Mouse (Mus musculus) embryonic facial prominence, embryonic 11.5 days (tissue): Measurements from ENCODE around the gene Cyfip2. TPM values are rescaled to one million over a fixed set of nuclear protein-coding genes. Genes with fewer than 3 reads are reported as not detected.

Experiments
- ATAC-seq: fragments of 200-750 bp; cut with Nextera tagmentation; replicated peaks from 2 replicates; pipeline ENCODE4 v1.8.0; 2017; ENCODE audit warnings: low read depth; ENCODE audit not compliant: insufficient number of reproducible peaks, low FRiP score, low TSS enrichment
- DNase-seq: peaks from one replicate; pipeline ENCODE4 v3.0.0-alpha.2; 2015; ENCODE audit warnings: low spot score
- H3K27ac ChIP-seq: fragments of 300-500 bp; sonication (generic); replicated peaks from 2 replicates; pipeline ENCODE4 v1.5.1; 2014; ENCODE audit warnings: mild to moderate bottlenecking, low read depth, low read length, control low read depth
- H3K27me3 ChIP-seq: fragments of 300-500 bp; sonication (generic); 2 replicates; pipeline ENCODE4 v1.6.1; 2014; ENCODE audit warnings: mild to moderate bottlenecking, low read length, moderate library complexity, mixed read lengths; ENCODE audit not compliant: control insufficient read depth, insufficient read depth
- H3K36me3 ChIP-seq: fragments of 300-500 bp; sonication (generic); replicated peaks from 2 replicates; pipeline ENCODE4 v1.6.1; 2014; ENCODE audit warnings: low read depth, mild to moderate bottlenecking, low read length, moderate library complexity, mixed read lengths; ENCODE audit not compliant: control insufficient read depth, insufficient read depth
- H3K4me1 ChIP-seq: fragments of 300-500 bp; sonication (generic); 2 replicates; pipeline ENCODE4 v1.6.1; 2014; ENCODE audit warnings: low read length, mixed read lengths; ENCODE audit not compliant: control insufficient read depth, insufficient read depth
- H3K4me2 ChIP-seq: fragments of 300-500 bp; sonication (generic); 2 replicates; pipeline ENCODE4 v1.6.1; 2014; ENCODE audit warnings: low read depth, mild to moderate bottlenecking, control low read depth, low read length, moderate library complexity
- H3K4me3 ChIP-seq: fragments of 300-500 bp; sonication (generic); 2 replicates; pipeline ENCODE4 v1.5.1; 2014; ENCODE audit warnings: low read depth, low read length, control low read depth
- H3K9ac ChIP-seq: fragments of 300-500 bp; sonication (generic); replicated peaks from 2 replicates; pipeline ENCODE4 v1.6.1; 2014; ENCODE audit warnings: mild to moderate bottlenecking, control low read depth, low read length
- H3K9me3 ChIP-seq: fragments of 300-500 bp; sonication (generic); replicated peaks from 2 replicates; pipeline ENCODE4 v1.6.1; 2016; ENCODE audit warnings: mild to moderate bottlenecking, low read length, inconsistent platforms, mixed read lengths; ENCODE audit not compliant: control insufficient read depth
- WGBS: fragments of 180-500 bp; shearing (Covaris S2); extraction: QIAGEN DNeasy Blood & Tissue Kit; methylation state at CpG from one replicate; pipeline ENCODE4 v1.1.7; 2014; 5-methylcytosine and 5-hydroxymethylcytosine counted together
- polyA plus RNA-seq: library from polyadenylated mRNA; unstranded; fragments of >200 nt; fragmentation: Nextera tagmentation; extraction: Ambion mirVana; gene quantifications from 2 replicates; pipeline ENCODE4 v1.2.1, GENCODE M21; 2014

Cyfip2 gene
- polyA plus RNA-seq, 1 experiment from 2014 or later = 16.8 TPM

- Histone ChIP-seq H3K9me3 (no peaks in the 10 kb centered on the region), H3K9ac (no peak overlapping the region), H3K36me3 (no peaks in the 10 kb centered on the region), H3K27ac (no peak overlapping the region), H3K4me1 (no peaks in the 10 kb centered on the region), H3K4me3 (no peak overlapping the region), H3K4me2 (no peak overlapping the region), H3K27me3 (no peaks in the 10 kb centered on the region)
- 93% methylated on average over 4 of the region's 4 CpGs for WGBS
- DNase-seq (no peak), ATAC-seq (no peak)
Observed at GRCm38 (mm10) chr11:46341960-46342359, 29.3 kb upstream of the Cyfip2 start.

- Histone ChIP-seq H3K4me1 (no peaks in the 10 kb centered on the region), H3K36me3 (no peaks in the 10 kb centered on the region), H3K4me3 (no peak overlapping the region), H3K4me2 (no peak overlapping the region), H3K27ac (no peak overlapping the region), H3K9me3 (no peaks in the 10 kb centered on the region), H3K9ac (no peak overlapping the region), H3K27me3 (no peaks in the 10 kb centered on the region)
- 91% methylated on average over 5 of the region's 5 CpGs for WGBS
- ATAC-seq (no peak), DNase-seq (no peak)
Observed at GRCm38 (mm10) chr11:46336020-46336419, 23.4 kb upstream of the Cyfip2 start.

GRCm38 (mm10) chr11:46332217-46332616 lies 19.6 kb upstream of the Cyfip2 start:
- H3K27ac ChIP-seq = no peak overlapping the region
- DNase-seq = no peak
- no peak overlapping the region for H3K4me3 ChIP-seq
- no peak overlapping the region for H3K4me2 ChIP-seq
- H3K36me3 ChIP-seq = no peaks in the 10 kb centered on the region
- H3K27me3 ChIP-seq = no peaks in the 10 kb centered on the region
- H3K9ac ChIP-seq = no peak overlapping the region
- ATAC-seq = no peak
- WGBS = 93% methylated on average over 8 of the region's 8 CpGs
- H3K9me3 ChIP-seq = no peaks in the 10 kb centered on the region
- no peaks in the 10 kb centered on the region for H3K4me1 ChIP-seq

- WGBS = 87% methylated on average over 16 of the region's 16 CpGs
- no peaks in the 10 kb centered on the region for H3K27me3 ChIP-seq
- DNase-seq (no peak), ATAC-seq (no peak)
- H3K9ac ChIP-seq = no peak overlapping the region
- H3K36me3 ChIP-seq = no peaks in the 10 kb centered on the region
- H3K27ac ChIP-seq = no peak overlapping the region
- H3K9me3 ChIP-seq = no peaks in the 10 kb centered on the region
- no peaks in the 10 kb centered on the region for H3K4me1 ChIP-seq
- no peak overlapping the region for H3K4me3 ChIP-seq
- no peak overlapping the region for H3K4me2 ChIP-seq
Observed at GRCm38 (mm10) chr11:46326271-46327015, 13.8 kb upstream of the Cyfip2 start.

GRCm38 (mm10) chr11:46321559-46321958 lies 8.9 kb upstream of the Cyfip2 start:
- Histone ChIP-seq H3K9me3 (no peaks in the 10 kb centered on the region), H3K4me2 (no peak overlapping the region), H3K4me1 (no peaks in the 10 kb centered on the region), H3K27ac (no peak overlapping the region), H3K27me3 (no peaks in the 10 kb centered on the region), H3K36me3 (no peaks in the 10 kb centered on the region), H3K4me3 (no peak overlapping the region), H3K9ac (no peak overlapping the region)
- WGBS = 70% methylated on average over 7 of the region's 7 CpGs
- ATAC-seq (no peak), DNase-seq (no peak)

GRCm38 (mm10) chr11:46314534-46314933 lies 1.9 kb upstream of the Cyfip2 start:
- H3K4me3 ChIP-seq = no peak overlapping the region
- no peaks in the 10 kb centered on the region for H3K36me3 ChIP-seq
- no peak for DNase-seq
- H3K9ac ChIP-seq = no peak overlapping the region
- H3K27ac ChIP-seq = no peak overlapping the region
- H3K4me1 ChIP-seq = no peaks in the 10 kb centered on the region; the same call in 1 of the 2 replicates
- peaks cover 6% of the 10 kb centered on the region; the same call in 1 of the 2 replicates for H3K27me3 ChIP-seq
- no peaks in the 10 kb centered on the region for H3K9me3 ChIP-seq
- ATAC-seq = no peak
- 82% methylated on average over 7 of the region's 7 CpGs for WGBS
- H3K4me2 ChIP-seq = no peak overlapping the region

- H3K36me3 ChIP-seq = no peaks in the 10 kb centered on the region
- H3K9me3 ChIP-seq = no peaks in the 10 kb centered on the region
- 78% methylated on average over 6 of the region's 6 CpGs for WGBS
- no peak overlapping the region for H3K9ac ChIP-seq
- peaks cover 6% of the 10 kb centered on the region; the same call in 1 of the 2 replicates for H3K27me3 ChIP-seq
- H3K4me3 ChIP-seq = no peak overlapping the region
- ATAC-seq (no peak), DNase-seq (no peak)
- H3K27ac ChIP-seq = no peak overlapping the region
- H3K4me1 ChIP-seq = no peaks in the 10 kb centered on the region; the same call in 1 of the 2 replicates
- H3K4me2 ChIP-seq = no peak overlapping the region
Observed at GRCm38 (mm10) chr11:46313851-46314250, 1.2 kb upstream of the Cyfip2 start.

- Histone ChIP-seq H3K27ac (0 out of 2 replicates have a peak overlapping the region, but pooled peaks have one; percentile 28), H3K4me2 (peak overlapping the region; percentile 98), H3K27me3 (peaks cover 6% of the 10 kb centered on the region; the same call in 1 of the 2 replicates), H3K4me3 (peak overlapping the region; percentile 72), H3K4me1 (no peaks in the 10 kb centered on the region; the same call in 1 of the 2 replicates), H3K36me3 (no peaks in the 10 kb centered on the region), H3K9me3 (no peaks in the 10 kb centered on the region), H3K9ac (peak overlapping the region; percentile 69)
- peak; percentile 80 for DNase-seq
- under 1% methylated on average over 66 of the region's 71 CpGs for WGBS
- peak; percentile 89 for ATAC-seq
Observed at GRCm38 (mm10) chr11:46311703-46312522, 746 bp downstream of the Cyfip2 start.
